Mouse (Mus musculus) layer of hippocampus, adult 9-10 months (tissue): Measurements from ENCODE around the gene Rac2.
A peak's percentile ranks its signal among the peaks of the same experiment; 100 is the strongest.

Experiments used
- DNase-seq: peaks from one replicate; pipeline ENCODE4 v3.0.0; 2022; ENCODE audit warnings: low spot score

Rac2 gene

GRCm38 (mm10) chr15:78588900-78589299 is 16.3 kb upstream of the Rac2 start:
- no peak for DNase-seq

GRCm38 (mm10) chr15:78588049-78588448 is 15.5 kb upstream of the Rac2 start:
- no peak for DNase-seq

- peak; percentile 88 for DNase-seq
These were observed 14.7 kb upstream of the Rac2 start for GRCm38 (mm10) chr15:78587050-78587994.

- no peak for DNase-seq
These were observed 12.8 kb upstream of the Rac2 start for GRCm38 (mm10) chr15:78585404-78585803.

GRCm38 (mm10) chr15:78583352-78583751 is 10.8 kb upstream of the Rac2 start:
- no peak for DNase-seq

GRCm38 (mm10) chr15:78576284-78576810 is 3.8 kb upstream of the Rac2 start:
- DNase-seq, result no peak

GRCm38 (mm10) chr15:78572270-78572600 is 348 bp downstream of the Rac2 start:
- DNase-seq, result no peak

GRCm38 (mm10) chr15:78571554-78572269 is 871 bp downstream of the Rac2 start:
- no peak for DNase-seq

- no peak for DNase-seq
These were observed 2.4 kb downstream of the Rac2 start for GRCm38 (mm10) chr15:78570170-78570569.

GRCm38 (mm10) chr15:78567608-78568120 is 4.9 kb downstream of the Rac2 start:
- no peak for DNase-seq

GRCm38 (mm10) chr15:78564764-78565435 is 7.7 kb downstream of the Rac2 start:
- no peak for DNase-seq

- DNase-seq, result no peak
These were observed 8.6 kb downstream of the Rac2 start for GRCm38 (mm10) chr15:78563937-78564336.

- no peak for DNase-seq
These were observed 9.2 kb downstream of the Rac2 start for GRCm38 (mm10) chr15:78563344-78563743.

GRCm38 (mm10) chr15:78559141-78559979 is 13.2 kb downstream of the Rac2 start:
- DNase-seq, result no peak

- no peak for DNase-seq
These were observed 14.7 kb downstream of the Rac2 start for GRCm38 (mm10) chr15:78557693-78558535.

GRCm38 (mm10) chr15:78554545-78555313 is 17.9 kb downstream of the Rac2 start:
- DNase-seq, result no peak

- DNase-seq, result no peak
These were observed 23.3 kb downstream of the Rac2 start for GRCm38 (mm10) chr15:78549189-78549734.

GRCm38 (mm10) chr15:78548711-78549110 is 23.9 kb downstream of the Rac2 start:
- no peak for DNase-seq

- no peak for DNase-seq
These were observed 24.3 kb downstream of the Rac2 start for GRCm38 (mm10) chr15:78548336-78548665.
